Mouse (Mus musculus) liver, embryonic 12.5 days (tissue): Measurements from ENCODE around the gene Ramp3. TPM values are rescaled to one million over a fixed set of nuclear protein-coding genes. Genes with fewer than 3 reads are reported as not detected.
"Not testable (repeated sequence)": the region's sequence is repeated elsewhere in the genome, so short reads cannot be mapped to it uniquely, and the experiment has no call there.

Experiments
- ATAC-seq: fragments of 200-750 bp; cut with Nextera tagmentation; 2 replicates; pipeline ENCODE4 v1.8.0; 2017; ENCODE audit warnings: moderate number of reproducible peaks, mild to moderate bottlenecking, moderate library complexity
- H3K27ac ChIP-seq: fragments of 300-500 bp; sonication (generic); 2 replicates; pipeline ENCODE4 v1.5.1; 2016; ENCODE audit warnings: mild to moderate bottlenecking
- H3K27me3 ChIP-seq: fragments of 300-500 bp; sonication (generic); replicated peaks from 2 replicates; pipeline ENCODE4 v1.6.1; 2016; ENCODE audit warnings: mild to moderate bottlenecking, moderate library complexity
- H3K36me3 ChIP-seq: fragments of 300-500 bp; sonication (generic); 2 replicates; pipeline ENCODE4 v1.6.1; 2016; ENCODE audit warnings: mild to moderate bottlenecking, moderate library complexity
- H3K4me1 ChIP-seq: fragments of 300-500 bp; sonication (generic); 2 replicates; pipeline ENCODE4 v1.6.1; 2016
- H3K4me2 ChIP-seq: fragments of 300-500 bp; sonication (generic); 2 replicates; pipeline ENCODE4 v1.6.1; 2016; ENCODE audit warnings: mild to moderate bottlenecking, moderate library complexity
- H3K4me3 ChIP-seq: fragments of 300-500 bp; sonication (generic); 2 replicates; pipeline ENCODE4 v1.5.1; 2016; ENCODE audit warnings: mild to moderate bottlenecking, moderate library complexity
- H3K9ac ChIP-seq: fragments of 300-500 bp; sonication (generic); 2 replicates; pipeline ENCODE4 v1.6.1; 2016; ENCODE audit warnings: mild to moderate bottlenecking, moderate library complexity
- H3K9me3 ChIP-seq: fragments of 300-500 bp; sonication (generic); replicated peaks from 2 replicates; pipeline ENCODE4 v1.6.1; 2016; ENCODE audit warnings: mild to moderate bottlenecking, moderate library complexity
- WGBS: fragments of 180-500 bp; shearing (Covaris S2); methylation state at CpG from one replicate; pipeline ENCODE4 v1.1.7; 2016; ENCODE audit not compliant: insufficient replicate concordance; 5-methylcytosine and 5-hydroxymethylcytosine counted together
- polyA plus RNA-seq: library from polyadenylated mRNA; unstranded; fragments of >200 nt; fragmentation: Nextera tagmentation; extraction: Ambion mirVana; gene quantifications from 2 replicates; pipeline ENCODE4 v1.2.1, GENCODE M21; 2016

Ramp3 gene
- polyA plus RNA-seq, 1 experiment from 2014 or later = 0.23 TPM

DNA sequence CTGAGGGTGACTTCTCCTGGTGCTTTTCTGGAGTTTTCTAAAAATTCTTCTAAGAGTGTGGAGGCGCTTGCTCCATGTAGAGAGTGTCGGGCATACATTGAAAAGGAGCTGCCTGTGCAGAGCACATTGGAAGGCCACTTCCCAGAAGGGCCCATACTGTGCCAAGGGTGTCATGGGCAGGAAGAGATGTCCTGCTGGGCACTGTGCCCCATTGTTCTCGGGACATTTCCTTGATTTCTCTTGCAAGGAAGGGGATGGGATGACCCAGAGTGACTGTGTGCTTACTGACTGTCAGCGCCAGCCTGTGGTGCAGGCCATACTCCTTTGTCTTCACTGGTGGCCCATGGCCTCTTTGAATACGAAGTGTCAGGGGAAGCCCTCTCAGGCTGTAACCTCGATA lies 19.2 kb upstream of the Ramp3 start:
- Histone ChIP-seq H3K4me2 (no peak overlapping the region), H3K9me3 (no peaks in the 10 kb centered on the region), H3K36me3 (no peaks in the 10 kb centered on the region), H3K4me3 (no peak overlapping the region), H3K27ac (no peak overlapping the region), H3K4me1 (no peaks in the 10 kb centered on the region), H3K27me3 (no peaks in the 10 kb centered on the region), H3K9ac (no peak overlapping the region)
- WGBS = 58% methylated on average over 6 of the region's 6 CpGs
- no peak for ATAC-seq

GRCm38 (mm10) chr11:6644566-6644965 lies 13.8 kb upstream of the Ramp3 start:
- no peaks in the 10 kb centered on the region for H3K27me3 ChIP-seq
- no peaks in the 10 kb centered on the region for H3K4me1 ChIP-seq
- H3K27ac ChIP-seq = no peak overlapping the region
- H3K4me3 ChIP-seq = no peak overlapping the region
- no peak overlapping the region for H3K9ac ChIP-seq
- 66% methylated on average over 6 of the region's 6 CpGs for WGBS
- H3K9me3 ChIP-seq = 0 out of 2 replicates have a peak, but pooled peaks cover 5% of the 10 kb centered on the region
- no peaks in the 10 kb centered on the region for H3K36me3 ChIP-seq
- H3K4me2 ChIP-seq = no peak overlapping the region
- ATAC-seq = no peak

- ATAC-seq = no peak
- Histone ChIP-seq H3K4me2 (no peak overlapping the region), H3K36me3 (no peaks in the 10 kb centered on the region), H3K4me3 (no peak overlapping the region), H3K9ac (no peak overlapping the region), H3K9me3 (0 out of 2 replicates have a peak, but pooled peaks cover 5% of the 10 kb centered on the region), H3K27ac (no peak overlapping the region), H3K4me1 (no peaks in the 10 kb centered on the region), H3K27me3 (no peaks in the 10 kb centered on the region; the same call in 1 of the 2 replicates)
- 39% methylated on average over 9 of the region's 9 CpGs for WGBS
These were observed 10.2 kb upstream of the Ramp3 start for GRCm38 (mm10) chr11:6647831-6648724.

DNA sequence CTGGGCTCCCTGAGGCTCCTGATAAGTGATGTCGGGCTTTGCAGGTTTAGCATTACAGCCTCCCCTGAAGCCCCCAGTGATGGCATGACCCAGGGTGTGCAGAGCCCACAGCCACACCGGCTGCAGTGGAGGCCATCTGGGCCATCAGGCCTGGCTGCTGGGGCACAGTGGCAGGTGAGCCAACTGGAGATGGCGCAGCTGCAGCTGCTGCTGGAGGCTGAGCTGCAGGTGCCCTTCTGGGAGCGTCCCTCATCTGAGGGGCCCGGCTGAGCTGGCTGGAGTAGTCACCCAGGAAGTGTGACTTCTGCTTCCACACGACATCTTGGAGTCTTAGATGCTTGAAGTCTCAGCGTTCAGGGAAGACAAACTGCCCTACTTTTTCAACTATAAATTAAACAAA lies 7.8 kb upstream of the Ramp3 start:
- H3K4me2 ChIP-seq = no peak overlapping the region
- H3K4me1 ChIP-seq = no peaks in the 10 kb centered on the region
- ATAC-seq = no peak
- H3K4me3 ChIP-seq = no peak overlapping the region
- H3K9me3 ChIP-seq = 0 out of 2 replicates have a peak, but pooled peaks cover 5% of the 10 kb centered on the region
- H3K36me3 ChIP-seq = no peaks in the 10 kb centered on the region
- H3K9ac ChIP-seq = no peak overlapping the region
- no peak overlapping the region for H3K27ac ChIP-seq
- WGBS = 48% methylated on average over 7 of the region's 7 CpGs
- no peaks in the 10 kb centered on the region; the same call in 1 of the 2 replicates for H3K27me3 ChIP-seq

GRCm38 (mm10) chr11:6652978-6653377 lies 5.3 kb upstream of the Ramp3 start:
- H3K9me3 ChIP-seq, H3K4me1 ChIP-seq, H3K36me3 ChIP-seq, H3K27ac ChIP-seq, H3K4me3 ChIP-seq, H3K4me2 ChIP-seq, ATAC-seq, H3K27me3 ChIP-seq, H3K9ac ChIP-seq: not testable (repeated sequence)
- WGBS = 67% methylated on average over 3 of the region's 3 CpGs

DNA sequence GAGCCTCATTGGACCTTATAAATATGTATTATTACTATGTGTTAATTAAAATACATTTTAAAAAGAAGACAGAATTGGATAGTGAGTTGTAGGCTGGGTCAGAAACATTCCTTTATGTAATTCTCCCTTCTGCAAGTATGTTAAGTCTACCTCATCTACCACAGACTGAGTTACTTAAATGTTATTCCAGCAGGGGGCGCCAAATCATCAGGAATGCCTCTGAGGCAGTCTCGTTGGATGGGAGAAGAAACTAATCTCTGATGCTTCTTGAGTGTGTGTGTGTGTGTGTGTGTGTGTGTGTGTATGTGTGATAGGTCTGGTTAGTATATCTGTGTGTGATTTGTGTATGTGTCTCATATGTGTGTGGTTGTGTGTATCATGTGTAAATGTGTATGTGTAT lies 3.4 kb upstream of the Ramp3 start:
- no peaks in the 10 kb centered on the region for H3K36me3 ChIP-seq
- H3K27me3 ChIP-seq = peaks cover 27% of the 10 kb centered on the region
- H3K4me3 ChIP-seq = no peak overlapping the region
- H3K4me1 ChIP-seq = peaks cover 7% of the 10 kb centered on the region
- WGBS = 3% methylated on average over 2 of the region's 2 CpGs
- H3K27ac ChIP-seq = no peak overlapping the region
- no peaks in the 10 kb centered on the region for H3K9me3 ChIP-seq
- no peak overlapping the region for H3K9ac ChIP-seq
- ATAC-seq = no peak
- H3K4me2 ChIP-seq = no peak overlapping the region

DNA sequence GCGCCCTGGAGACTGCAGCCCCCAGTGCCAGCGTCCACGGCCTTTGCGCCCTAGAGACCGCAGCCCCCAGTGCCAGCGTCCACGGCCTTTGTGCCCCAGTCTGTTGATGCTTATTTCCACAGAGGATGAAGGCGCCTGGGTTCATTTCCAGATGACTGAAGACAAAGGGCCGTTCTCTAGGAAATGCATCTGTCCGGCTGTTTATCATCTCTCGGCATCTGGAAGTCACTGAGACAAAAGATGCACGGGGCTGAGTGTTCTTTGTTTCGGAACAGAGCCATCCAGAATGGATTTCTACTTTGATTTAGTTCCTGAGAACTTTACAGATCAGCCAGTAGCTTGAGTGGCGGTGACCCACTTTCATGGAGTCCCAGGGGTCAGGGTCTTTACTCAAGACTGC lies 2.9 kb downstream of the Ramp3 start:
- 67% methylated on average over 14 of the region's 14 CpGs for WGBS
- Histone ChIP-seq H3K27me3 (peaks cover 31% of the 10 kb centered on the region), H3K4me3 (no peak overlapping the region), H3K27ac (no peak overlapping the region), H3K9ac (no peak overlapping the region), H3K36me3 (no peaks in the 10 kb centered on the region), H3K4me2 (no peak overlapping the region), H3K4me1 (peaks cover 7% of the 10 kb centered on the region), H3K9me3 (no peaks in the 10 kb centered on the region)
- ATAC-seq = no peak

DNA sequence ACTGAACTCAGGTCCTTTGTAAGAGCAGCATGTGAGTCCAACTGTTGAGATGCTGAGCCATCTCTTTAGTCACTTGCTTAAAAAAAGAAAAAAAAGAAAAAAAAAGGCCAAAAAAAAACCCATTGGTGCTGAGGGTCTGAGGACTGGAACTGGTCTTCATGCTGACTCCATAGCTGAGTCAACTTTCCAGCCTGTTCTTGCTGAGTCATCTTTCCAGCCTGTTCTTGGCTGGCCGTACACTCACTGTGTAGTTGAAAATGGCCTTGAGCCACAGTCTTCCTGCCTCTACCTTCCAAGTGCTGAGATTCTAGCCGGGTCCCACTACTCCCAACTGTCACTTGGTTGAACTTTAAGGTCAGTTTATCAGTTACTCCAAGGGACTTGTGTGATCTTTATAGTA lies 8.3 kb downstream of the Ramp3 start:
- Histone ChIP-seq H3K4me3 (no peak overlapping the region), H3K9me3 (no peaks in the 10 kb centered on the region), H3K27ac (no peak overlapping the region), H3K4me2 (no peak overlapping the region), H3K4me1 (no peaks in the 10 kb centered on the region), H3K9ac (no peak overlapping the region), H3K36me3 (no peaks in the 10 kb centered on the region), H3K27me3 (no peaks in the 10 kb centered on the region)
- ATAC-seq = no peak
- 46% methylated on average over 2 of the region's 2 CpGs for WGBS

DNA sequence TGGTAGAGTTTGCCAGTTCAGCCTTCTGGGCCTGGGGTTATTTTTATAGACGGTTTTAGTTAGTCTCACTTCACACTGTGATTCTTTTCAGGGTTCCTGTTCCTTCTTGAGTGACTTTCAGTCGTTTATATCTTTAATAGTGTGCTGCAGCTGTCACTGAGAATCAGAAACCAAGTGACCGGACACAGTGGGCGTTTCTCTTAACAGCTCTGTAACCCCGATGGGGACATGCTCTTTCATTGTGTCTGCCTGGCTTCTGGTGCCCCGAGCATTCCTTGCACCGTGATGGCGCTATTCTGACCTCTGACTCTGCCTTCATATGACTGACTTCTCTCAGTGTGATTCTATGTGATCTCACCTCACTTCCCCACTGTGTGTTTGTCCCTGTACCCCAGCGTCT lies 10.7 kb downstream of the Ramp3 start:
- H3K27me3 ChIP-seq = no peaks in the 10 kb centered on the region; the same call in 1 of the 2 replicates
- ATAC-seq = no peak
- H3K4me3 ChIP-seq = no peak overlapping the region
- H3K9ac ChIP-seq = no peak overlapping the region
- H3K4me2 ChIP-seq = no peak overlapping the region
- WGBS = 62% methylated on average over 9 of the region's 9 CpGs
- H3K36me3 ChIP-seq = no peaks in the 10 kb centered on the region
- H3K4me1 ChIP-seq = no peaks in the 10 kb centered on the region
- no peak overlapping the region for H3K27ac ChIP-seq
- no peaks in the 10 kb centered on the region for H3K9me3 ChIP-seq

DNA sequence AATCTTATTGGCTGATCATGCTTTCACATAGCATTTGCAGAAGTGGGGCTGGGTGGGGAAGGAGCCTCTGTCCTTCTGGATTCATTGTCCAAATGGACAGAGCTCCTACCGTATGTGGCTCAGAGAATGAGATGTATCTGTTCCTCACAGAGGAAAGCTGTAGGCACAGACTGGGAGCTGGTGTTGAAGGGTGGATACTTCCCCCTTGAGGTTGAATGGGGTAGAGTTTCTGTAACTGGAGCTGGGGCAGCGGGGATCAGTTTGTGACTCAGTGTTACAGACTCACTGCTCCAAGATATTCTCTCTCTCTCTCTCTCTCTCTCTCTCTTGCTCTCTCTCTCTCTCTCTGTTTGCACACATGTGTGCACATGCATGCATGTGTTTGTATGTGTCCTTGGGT lies 11.7 kb downstream of the Ramp3 start:
- H3K9ac ChIP-seq = no peak overlapping the region
- H3K4me2 ChIP-seq = no peak overlapping the region
- ATAC-seq = no peak
- H3K4me1 ChIP-seq = no peaks in the 10 kb centered on the region
- 32% methylated on average over 2 of the region's 2 CpGs for WGBS
- no peak overlapping the region for H3K27ac ChIP-seq
- H3K4me3 ChIP-seq = no peak overlapping the region
- H3K27me3 ChIP-seq = no peaks in the 10 kb centered on the region; the same call in 1 of the 2 replicates
- H3K9me3 ChIP-seq = no peaks in the 10 kb centered on the region
- H3K36me3 ChIP-seq = no peaks in the 10 kb centered on the region

- Histone ChIP-seq H3K4me3 (no peak overlapping the region), H3K27me3 (no peaks in the 10 kb centered on the region; the same call in 1 of the 2 replicates), H3K36me3 (no peaks in the 10 kb centered on the region), H3K9me3 (no peaks in the 10 kb centered on the region), H3K9ac (no peak overlapping the region), H3K27ac (no peak overlapping the region), H3K4me2 (no peak overlapping the region), H3K4me1 (no peaks in the 10 kb centered on the region)
- WGBS = 64% methylated on average over 4 of the region's 4 CpGs
- no peak for ATAC-seq
These were observed 12.5 kb downstream of the Ramp3 start for GRCm38 (mm10) chr11:6670826-6671225.

- Histone ChIP-seq H3K4me1 (peaks cover 2% of the 10 kb centered on the region; the same call in 1 of the 2 replicates), H3K27ac (no peak overlapping the region), H3K4me3 (no peak overlapping the region), H3K4me2 (no peak overlapping the region), H3K9me3 (no peaks in the 10 kb centered on the region), H3K9ac (no peak overlapping the region), H3K27me3 (no peaks in the 10 kb centered on the region; the same call in 1 of the 2 replicates), H3K36me3 (no peaks in the 10 kb centered on the region)
- 75% methylated on average over 9 of the region's 9 CpGs for WGBS
- no peak for ATAC-seq
These were observed 16.4 kb downstream of the Ramp3 start for GRCm38 (mm10) chr11:6674701-6675100.
